Mouse (Mus musculus): ENCODE results near the gene Csk. TPM values are rescaled to one million over a fixed set of nuclear protein-coding genes. Genes with fewer than 3 reads are reported as not detected.

The Csk gene
- polyA plus RNA-seq (2015; fragmentation: Nextera tagmentation; extraction: Ambion mirVana): 43.9 and 50.5 TPM in 2 replicates

GRCm38 (mm10) chr9:57653283-57653682, at the start of gene Csk:
Gene Csk (minus strand): TSS chr9:57653631.

GRCm38 (mm10) chr9:57687751-57688150, 34.3 kb upstream of the Csk start, which contains the start of gene Cyp1a1:
Gene Cyp1a1 (plus strand): TSS chr9:57687928.

GRCm38 (mm10) chr9:57683520-57683919, 30.1 kb upstream of the Csk start, which contains the start of gene Cyp1a2:
Gene Cyp1a2 (minus strand): TSS chr9:57683703.

GRCm38 (mm10) chr9:57620674-57621073, 32.8 kb downstream of the Csk start, which contains the start of gene Lman1l:
Gene Lman1l (minus strand): TSS chr9:57620774.

GRCm38 (mm10) chr9:57606139-57606851, 47.1 kb downstream of the Csk start, which contains the start of gene Cplx3:
Gene Cplx3 (minus strand): TSS chr9:57606281.

GRCm38 (mm10) chr9:57589224-57590126, 64.0 kb downstream of the Csk start, which contains the start of gene Ulk3:
Gene Ulk3 (plus strand): TSS chr9:57589452.

Other genes with a start within 250 kb of the Csk start
- 15.5 and 18.3 TPM in 2 replicates for gene Ppcdc, start 213.5 kb downstream of the Csk start, polyA plus RNA-seq (2015; fragmentation: Nextera tagmentation; extraction: Ambion mirVana)
- 100 and 108 TPM in 2 replicates for gene Scamp5, start 185.6 kb downstream of the Csk start, polyA plus RNA-seq (2015; fragmentation: Nextera tagmentation; extraction: Ambion mirVana)
- gene Rpp25, start 149.6 kb downstream of the Csk start, polyA plus RNA-seq (2015; fragmentation: Nextera tagmentation; extraction: Ambion mirVana): 22.8 and 26.6 TPM in 2 replicates
- gene Cox5a, start 132.4 kb downstream of the Csk start, polyA plus RNA-seq (2015; fragmentation: Nextera tagmentation; extraction: Ambion mirVana): 1,289 and 1,490 TPM in 2 replicates
- 24.1 and 24.6 TPM in 2 replicates for gene Fam219b, start 116.1 kb downstream of the Csk start, polyA plus RNA-seq (2015; fragmentation: Nextera tagmentation; extraction: Ambion mirVana)
- 71.2 and 77.8 TPM in 2 replicates for gene Mpi, start 100.9 kb downstream of the Csk start, polyA plus RNA-seq (2015; fragmentation: Nextera tagmentation; extraction: Ambion mirVana)
- 47.7 and 49.0 TPM in 2 replicates for gene Scamp2, start 92.7 kb downstream of the Csk start, polyA plus RNA-seq (2015; fragmentation: Nextera tagmentation; extraction: Ambion mirVana)
- 20.2 and 24.8 TPM in 2 replicates for gene Ulk3, start 64.2 kb downstream of the Csk start, polyA plus RNA-seq (2015; fragmentation: Nextera tagmentation; extraction: Ambion mirVana)
- 0.59 and 0.94 TPM in 2 replicates for gene Cplx3, start 47.4 kb downstream of the Csk start, polyA plus RNA-seq (2015; fragmentation: Nextera tagmentation; extraction: Ambion mirVana)
- not detected in 2 replicates for gene Lman1l, start 32.9 kb downstream of the Csk start, polyA plus RNA-seq (2015; fragmentation: Nextera tagmentation; extraction: Ambion mirVana)
- not detected in 2 replicates for gene Cyp1a2, start 30.1 kb upstream of the Csk start, polyA plus RNA-seq (2015; fragmentation: Nextera tagmentation; extraction: Ambion mirVana)
- 0.14 and 0.21 TPM in 2 replicates for gene Cyp1a1, start 34.3 kb upstream of the Csk start, polyA plus RNA-seq (2015; fragmentation: Nextera tagmentation; extraction: Ambion mirVana)
- 20.3 and 23.6 TPM in 2 replicates for gene Edc3, start 54.9 kb upstream of the Csk start, polyA plus RNA-seq (2015; fragmentation: Nextera tagmentation; extraction: Ambion mirVana)
- gene Clk3, start 112.2 kb upstream of the Csk start, polyA plus RNA-seq (2015; fragmentation: Nextera tagmentation; extraction: Ambion mirVana): 47.6 and 52.7 TPM in 2 replicates
- gene Arid3b, start 183.2 kb upstream of the Csk start, polyA plus RNA-seq (2015; fragmentation: Nextera tagmentation; extraction: Ambion mirVana): 4.0 and 4.1 TPM in 2 replicates

All from neural tube, postnatal 0 days (tissue).